Mouse (Mus musculus): ENCODE data around the gene Duxbl1. TPM values are rescaled to one million over a fixed set of nuclear protein-coding genes. Genes with fewer than 3 reads are reported as not detected.
"Not testable (repeated sequence)": the region's sequence is repeated elsewhere in the genome, so short reads cannot be mapped to it uniquely, and the experiment has no call there.

Gene Duxbl1
- polyA plus RNA-seq, 1 experiment, result not detected

DNA sequence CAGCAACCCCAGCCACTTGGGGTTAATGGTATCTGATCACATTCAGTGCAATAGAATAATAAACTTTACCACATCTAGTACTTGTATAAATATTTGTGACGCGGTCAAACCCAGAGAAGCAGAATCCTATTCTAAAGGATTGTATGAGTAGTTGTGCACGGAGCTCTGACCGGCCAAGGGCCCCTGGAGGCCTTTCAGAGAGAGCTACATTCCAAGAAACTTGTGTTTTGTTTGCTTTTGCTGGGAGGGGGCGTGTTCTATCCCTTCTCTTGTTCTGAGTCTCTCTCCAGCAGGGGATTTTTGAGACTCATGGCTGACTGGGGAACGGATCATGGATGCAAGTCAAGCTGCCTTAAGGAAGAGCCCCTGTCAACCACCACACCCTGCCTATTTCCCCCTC, 57.1 kb downstream of the Duxbl1 start:
- not testable (repeated sequence) for H3K27me3 ChIP-seq (ENCODE audit: control insufficient read depth, insufficient read depth, insufficient read length); H3K36me3 ChIP-seq (ENCODE audit: control insufficient read depth, insufficient read depth); H3K79me2 ChIP-seq (ENCODE audit: control insufficient read depth, insufficient read depth); H3K4me2 ChIP-seq (ENCODE audit: low read depth); H3K4me3 ChIP-seq; H3ac ChIP-seq (ENCODE audit: control insufficient read depth, insufficient read length)

Other genes starting within 250 kb of the Duxbl1 start
- 86.2 TPM for gene Zcchc24, start 209.5 kb upstream of the Duxbl1 start, polyA plus RNA-seq (2012; fragmentation: generic; extraction: Trizol)
- gene Anxa11, start 136.4 kb upstream of the Duxbl1 start, polyA plus RNA-seq (2012; fragmentation: generic; extraction: Trizol), result 140 TPM
- gene Plac9a, start 75.5 kb upstream of the Duxbl1 start, polyA plus RNA-seq (2012; fragmentation: generic; extraction: Trizol), result 0.10 TPM
- 1.4 TPM for gene Tmem254a, start 50.9 kb upstream of the Duxbl1 start, polyA plus RNA-seq (2012; fragmentation: generic; extraction: Trizol)
- not detected for gene Cphx1, start 40.3 kb upstream of the Duxbl1 start, polyA plus RNA-seq (2012; fragmentation: generic; extraction: Trizol)
- 0.61 TPM for gene Gm9780, start 64.1 kb downstream of the Duxbl1 start, polyA plus RNA-seq (2012; fragmentation: generic; extraction: Trizol)
- gene Tmem254c, start 88.8 kb downstream of the Duxbl1 start, polyA plus RNA-seq (2012; fragmentation: generic; extraction: Trizol), result 4.2 TPM
- gene Cphx2, start 102.9 kb downstream of the Duxbl1 start, polyA plus RNA-seq (2012; fragmentation: generic; extraction: Trizol), result not detected
- gene Cphx3, start 103.7 kb downstream of the Duxbl1 start, polyA plus RNA-seq (2012; fragmentation: generic; extraction: Trizol), result 0.23 TPM
- gene Duxbl2, start 139.8 kb downstream of the Duxbl1 start, polyA plus RNA-seq (2012; fragmentation: generic; extraction: Trizol), result 0.22 TPM
- gene Plac9b, start 203.9 kb downstream of the Duxbl1 start, polyA plus RNA-seq (2012; fragmentation: generic; extraction: Trizol), result 1.6 TPM
- 9.6 TPM for gene Tmem254b, start 228.5 kb downstream of the Duxbl1 start, polyA plus RNA-seq (2012; fragmentation: generic; extraction: Trizol)